Mouse (Mus musculus) heart, postnatal 14 days (tissue): ENCODE data around the gene Cd248. TPM values are rescaled to one million over a fixed set of nuclear protein-coding genes. Genes with fewer than 3 reads are reported as not detected.

ENCODE experiments used
- DNase-seq, 2 experiments: peaks; one replicate each; pipeline ENCODE4 v3.0.0; 2021 to 2022
- intact Hi-C: fragments of 180-260 bp; cut with DNase I; formaldehyde crosslinking; loops from one replicate; pipeline ENCODE4 v1.15.1; 2025
- total RNA-seq, 2 experiments: library from RNA; stranded (reverse); gene quantifications; 2 replicates each; pipeline ENCODE4 v1.2.3; 2021

The Cd248 gene
- total RNA-seq, 2 experiments from 2014 or later: 21.3 to 23.9 TPM

GRCm38 (mm10) chr19:5051031-5051430, 16.8 kb upstream of the Cd248 start:
- intact Hi-C loops: no loop called here
- peak in 1 of 2 experiments; percentile 23 for DNase-seq

- intact Hi-C loops: no loop called here
- no peak for DNase-seq
These were observed 16.4 kb upstream of the Cd248 start for GRCm38 (mm10) chr19:5051515-5051914.

GRCm38 (mm10) chr19:5052166-5052822, 15.6 kb upstream of the Cd248 start:
- DNase-seq: no peak
- intact Hi-C loops: no loop called here

- no peak for DNase-seq
- intact Hi-C loops: no loop called here
These were observed 15.0 kb upstream of the Cd248 start for GRCm38 (mm10) chr19:5052853-5053252.

GRCm38 (mm10) chr19:5053909-5054308, 14.0 kb upstream of the Cd248 start:
- intact Hi-C loops: no loop called here
- peak; percentile 57 to 68 for DNase-seq

GRCm38 (mm10) chr19:5056251-5056650, 11.6 kb upstream of the Cd248 start:
- DNase-seq: peak; percentile 50 to 67
- intact Hi-C loops: loop anchor here (1.0 kb wide), 1 partner anchor 17 kb away; no protein-coding TSS in a partner anchor

GRCm38 (mm10) chr19:5057876-5058775, 9.8 kb upstream of the Cd248 start:
- intact Hi-C loops: no loop called here

GRCm38 (mm10) chr19:5058801-5059771, 8.8 kb upstream of the Cd248 start:
- peak; percentile 43 to 51 for DNase-seq
- intact Hi-C loops: no loop called here

More at GRCm38 (mm10) chr19:5057876-5058775, 9.8 kb upstream of the Cd248 start:
- no peak for DNase-seq

GRCm38 (mm10) chr19:5060365-5061330, 7.2 kb upstream of the Cd248 start:
- intact Hi-C loops: no loop called here

GRCm38 (mm10) chr19:5062041-5062440, 5.8 kb upstream of the Cd248 start:
- DNase-seq: no peak
- intact Hi-C loops: no loop called here

More at GRCm38 (mm10) chr19:5060365-5061330, 7.2 kb upstream of the Cd248 start:
- DNase-seq: peak; percentile 59 to 68

GRCm38 (mm10) chr19:5062446-5062845, 5.4 kb upstream of the Cd248 start:
- DNase-seq: peak; percentile 56 to 58
- intact Hi-C loops: no loop called here

GRCm38 (mm10) chr19:5065104-5065503, 2.8 kb upstream of the Cd248 start:
- intact Hi-C loops: no loop called here
- DNase-seq: peak; percentile 40 to 55

GRCm38 (mm10) chr19:5067040-5067799, 658 bp upstream of the Cd248 start:
- no peak for DNase-seq
- intact Hi-C loops: no loop called here

- intact Hi-C loops: no loop called here
These were observed 824 bp downstream of the Cd248 start for GRCm38 (mm10) chr19:5068570-5069234.

GRCm38 (mm10) chr19:5069486-5069885, 1.6 kb downstream of the Cd248 start:
- intact Hi-C loops: no loop called here
- DNase-seq: no peak

More at GRCm38 (mm10) chr19:5068570-5069234, 824 bp downstream of the Cd248 start:
- DNase-seq: peak in 1 of 2 experiments; percentile 40

- intact Hi-C loops: loop anchor here (5.0 kb wide), 1 partner anchor 53 kb away; no protein-coding TSS in a partner anchor
- DNase-seq: no peak
These were observed 2.1 kb downstream of the Cd248 start for GRCm38 (mm10) chr19:5069978-5070377.

- intact Hi-C loops: loop anchor here (5.0 kb wide), 1 partner anchor 54 kb away; no protein-coding TSS in a partner anchor
- DNase-seq: no peak
These were observed 3.2 kb downstream of the Cd248 start for GRCm38 (mm10) chr19:5071077-5071476.
